Mouse (Mus musculus) liver, adult 2 months (tissue): Measurements from ENCODE around the gene Rffl. TPM values are rescaled to one million over a fixed set of nuclear protein-coding genes. Genes with fewer than 3 reads are reported as not detected.

Experiments
- DNase-seq: peaks from one replicate; pipeline ENCODE4 v3.0.0-alpha.2; 2011; ENCODE audit warnings: low read depth, low spot score; ENCODE audit errors: extremely low read depth
- H3K27ac ChIP-seq: fragments of 200-500 bp; replicated peaks from 2 replicates; pipeline ENCODE4 v1.5.1; 2012; ENCODE audit warnings: low read depth, mild to moderate bottlenecking, control low read depth, inconsistent platforms, low read length; ENCODE audit not compliant: insufficient read depth
- H3K27me3 ChIP-seq: fragments of 200-500 bp; 2 replicates; pipeline ENCODE4 v1.6.1; 2012; ENCODE audit warnings: mild to moderate bottlenecking, moderate library complexity, low read length, inconsistent platforms; ENCODE audit not compliant: control insufficient read depth, insufficient read depth
- H3K36me3 ChIP-seq: fragments of 200-500 bp; 2 replicates; pipeline ENCODE4 v1.6.1; 2012; ENCODE audit warnings: low read length, inconsistent platforms; ENCODE audit not compliant: control insufficient read depth, insufficient read depth
- H3K4me1 ChIP-seq: fragments of 200-500 bp; 2 replicates; pipeline ENCODE4 v1.6.1; 2011; ENCODE audit warnings: low read length; ENCODE audit not compliant: control insufficient read depth, insufficient read depth
- H3K4me3 ChIP-seq: fragments of 200-500 bp; 2 replicates; pipeline ENCODE4 v1.5.1; 2011; ENCODE audit warnings: low read depth, mild to moderate bottlenecking, control low read depth, low read length, moderate library complexity; ENCODE audit not compliant: insufficient read depth
- H3K79me2 ChIP-seq: fragments of 200-500 bp; 2 replicates; pipeline ENCODE4 v1.6.1; 2012; ENCODE audit warnings: inconsistent platforms, mild to moderate bottlenecking, low read length, moderate library complexity; ENCODE audit not compliant: control insufficient read depth, insufficient read depth
- H3K9ac ChIP-seq: fragments of 200-500 bp; 2 replicates; pipeline ENCODE4 v1.6.1; 2012; ENCODE audit warnings: low read depth, mild to moderate bottlenecking, control low read depth, inconsistent platforms, low read length
- CTCF ChIP-seq: fragments of 200-500 bp; IDR thresholded peaks from 2 replicates; pipeline ENCODE4 v1.5.1; 2011; ENCODE audit warnings: low read depth, low read length, control low read depth
- POLR2A ChIP-seq: fragments of 200-500 bp; IDR thresholded peaks from 2 replicates; pipeline ENCODE4 v1.6.1; 2011; ENCODE audit warnings: low read length, control low read depth; ENCODE audit not compliant: insufficient read depth; ENCODE audit errors: extremely low read depth
- WGBS: fragments of 180-500 bp; shearing (Covaris S2); methylation state at CpG from one replicate; pipeline ENCODE4 v1.1.7; 2018; 5-methylcytosine and 5-hydroxymethylcytosine counted together
- polyA plus RNA-seq: library from polyadenylated mRNA; depleted of rRNA; stranded (reverse); fragments of >200 nt; gene quantifications from 2 replicates; pipeline ENCODE4 v1.2.3, GENCODE M21; 2012
- total RNA-seq: library from RNA; depleted of rRNA; stranded (reverse); fragments of >200 nt; gene quantifications from 2 replicates; pipeline ENCODE4 v1.2.3, GENCODE M21; 2014

Rffl gene
- total and polyA plus RNA-seq, 2 experiments, result 10.6 to 11.7 TPM

GRCm38 (mm10) chr11:82886559-82886958 is 15.5 kb upstream of the Rffl start:
- peaks cover 2% of the 10 kb centered on the region; the same call in 1 of the 2 replicates for H3K36me3 ChIP-seq
- no peak overlapping the region for H3K4me3 ChIP-seq
- no peaks in the 10 kb centered on the region; the same call in 1 of the 2 replicates for H3K79me2 ChIP-seq
- H3K9ac ChIP-seq, result no peak overlapping the region
- WGBS, result 89% methylated on average over 3 of the region's 3 CpGs
- TF ChIP-seq CTCF, result peak; percentile 22; the same call in 1 of the 2 replicates
- TF ChIP-seq POLR2A, result no peak
- H3K27me3 ChIP-seq, result no peaks in the 10 kb centered on the region
- peak; percentile 31 for DNase-seq
- no peak overlapping the region for H3K27ac ChIP-seq
- peaks cover 5% of the 10 kb centered on the region for H3K4me1 ChIP-seq

GRCm38 (mm10) chr11:82883180-82883579 is 12.2 kb upstream of the Rffl start:
- Histone ChIP-seq H3K4me1 (peaks cover 3% of the 10 kb centered on the region), H3K27ac (no peak overlapping the region), H3K9ac (no peak overlapping the region), H3K36me3 (peaks cover 13% of the 10 kb centered on the region), H3K4me3 (no peak overlapping the region), H3K27me3 (no peaks in the 10 kb centered on the region), H3K79me2 (no peaks in the 10 kb centered on the region; the same call in 1 of the 2 replicates)
- TF ChIP-seq CTCF (no peak), POLR2A (no peak)
- no peak for DNase-seq
- WGBS, result 94% methylated on average over 8 of the region's 8 CpGs

GRCm38 (mm10) chr11:82877726-82878344 is 6.8 kb upstream of the Rffl start:
- no peaks in the 10 kb centered on the region for H3K27me3 ChIP-seq
- no peaks in the 10 kb centered on the region for H3K4me1 ChIP-seq
- no peak overlapping the region for H3K9ac ChIP-seq
- 93% methylated on average over 7 of the region's 7 CpGs for WGBS
- H3K27ac ChIP-seq, result no peak overlapping the region
- DNase-seq, result no peak
- TF ChIP-seq POLR2A, result no peak
- no peak for TF ChIP-seq CTCF
- H3K36me3 ChIP-seq, result peaks cover 17% of the 10 kb centered on the region
- H3K79me2 ChIP-seq, result no peaks in the 10 kb centered on the region
- no peak overlapping the region for H3K4me3 ChIP-seq

- Histone ChIP-seq H3K4me1 (no peaks in the 10 kb centered on the region), H3K79me2 (no peaks in the 10 kb centered on the region), H3K4me3 (no peak overlapping the region), H3K27ac (no peak overlapping the region), H3K9ac (no peak overlapping the region), H3K27me3 (no peaks in the 10 kb centered on the region), H3K36me3 (peaks cover 11% of the 10 kb centered on the region; the same call in 1 of the 2 replicates)
- DNase-seq, result no peak
- TF ChIP-seq POLR2A (no peak), CTCF (no peak)
- WGBS, result 96% methylated on average over 5 of the region's 5 CpGs
Observed at GRCm38 (mm10) chr11:82875631-82876030, 4.6 kb upstream of the Rffl start.

GRCm38 (mm10) chr11:82874924-82875323 is 3.9 kb upstream of the Rffl start:
- Histone ChIP-seq H3K27me3 (no peaks in the 10 kb centered on the region), H3K36me3 (peaks cover 11% of the 10 kb centered on the region; the same call in 1 of the 2 replicates), H3K4me3 (no peak overlapping the region), H3K79me2 (no peaks in the 10 kb centered on the region), H3K9ac (no peak overlapping the region), H3K4me1 (no peaks in the 10 kb centered on the region), H3K27ac (no peak overlapping the region)
- 82% methylated on average over 5 of the region's 5 CpGs for WGBS
- DNase-seq, result no peak
- TF ChIP-seq POLR2A, result no peak
- no peak for TF ChIP-seq CTCF

- H3K79me2 ChIP-seq, result peaks cover 6% of the 10 kb centered on the region; the same call in 1 of the 2 replicates
- H3K4me3 ChIP-seq, result peak overlapping the region; percentile 78
- H3K4me1 ChIP-seq, result peaks cover 2% of the 10 kb centered on the region; the same call in 1 of the 2 replicates
- WGBS, result under 1% methylated on average over 36 of the region's 36 CpGs
- no peaks in the 10 kb centered on the region; the same call in 1 of the 2 replicates for H3K36me3 ChIP-seq
- H3K27me3 ChIP-seq, result no peaks in the 10 kb centered on the region
- DNase-seq, result peak; percentile 90
- no peak for TF ChIP-seq POLR2A
- TF ChIP-seq CTCF, result no peak
- peak overlapping the region; percentile 87 for H3K27ac ChIP-seq
- H3K9ac ChIP-seq, result peak overlapping the region; percentile 91
Observed at GRCm38 (mm10) chr11:82870173-82871030, 608 bp downstream of the Rffl start.
